Mouse (Mus musculus) liver, embryonic 14 days (tissue): Measurements from ENCODE around the gene Zfp385b. TPM values are rescaled to one million over a fixed set of nuclear protein-coding genes. Genes with fewer than 3 reads are reported as not detected.

Source experiments
- polyA plus RNA-seq: library from polyadenylated mRNA; depleted of rRNA; stranded (reverse); fragments of >200 nt; gene quantifications from 2 replicates; pipeline ENCODE4 v1.2.3, GENCODE M21; 2012; rRNA removed

Gene Zfp385b
- 2.9 and 3.0 TPM in 2 replicates for polyA plus RNA-seq

GRCm38 (mm10) chr2:77819539-77819938, at the start of gene Zfp385b:
Gene Zfp385b, minus strand, starts transcription at chr2:77819639.

Other genes with a start within 250 kb of the Zfp385b start
- 18.7 and 19.2 TPM in 2 replicates for gene Cwc22, start 126.7 kb upstream of the Zfp385b start, polyA plus RNA-seq